Mouse (Mus musculus) embryonic facial prominence, embryonic 11.5 days (tissue): ENCODE measurements around the gene Gdi1. TPM values are rescaled to one million over a fixed set of nuclear protein-coding genes. Genes with fewer than 3 reads are reported as not detected.

Experiments used
- ATAC-seq: fragments of 200-750 bp; cut with Nextera tagmentation; replicated peaks from 2 replicates; pipeline ENCODE4 v1.8.0; 2017; ENCODE audit warnings: low read depth; ENCODE audit not compliant: insufficient number of reproducible peaks, low FRiP score, low TSS enrichment
- DNase-seq: peaks from one replicate; pipeline ENCODE4 v3.0.0-alpha.2; 2015; ENCODE audit warnings: low spot score
- H3K27ac ChIP-seq: fragments of 300-500 bp; sonication (generic); replicated peaks from 2 replicates; pipeline ENCODE4 v1.5.1; 2014; ENCODE audit warnings: mild to moderate bottlenecking, low read depth, low read length, control low read depth
- H3K27me3 ChIP-seq: fragments of 300-500 bp; sonication (generic); 2 replicates; pipeline ENCODE4 v1.6.1; 2014; ENCODE audit warnings: mild to moderate bottlenecking, low read length, moderate library complexity, mixed read lengths; ENCODE audit not compliant: control insufficient read depth, insufficient read depth
- H3K36me3 ChIP-seq: fragments of 300-500 bp; sonication (generic); replicated peaks from 2 replicates; pipeline ENCODE4 v1.6.1; 2014; ENCODE audit warnings: low read depth, mild to moderate bottlenecking, low read length, moderate library complexity, mixed read lengths; ENCODE audit not compliant: control insufficient read depth, insufficient read depth
- H3K4me1 ChIP-seq: fragments of 300-500 bp; sonication (generic); 2 replicates; pipeline ENCODE4 v1.6.1; 2014; ENCODE audit warnings: low read length, mixed read lengths; ENCODE audit not compliant: control insufficient read depth, insufficient read depth
- H3K4me2 ChIP-seq: fragments of 300-500 bp; sonication (generic); 2 replicates; pipeline ENCODE4 v1.6.1; 2014; ENCODE audit warnings: low read depth, mild to moderate bottlenecking, control low read depth, low read length, moderate library complexity
- H3K4me3 ChIP-seq: fragments of 300-500 bp; sonication (generic); 2 replicates; pipeline ENCODE4 v1.5.1; 2014; ENCODE audit warnings: low read depth, low read length, control low read depth
- H3K9ac ChIP-seq: fragments of 300-500 bp; sonication (generic); replicated peaks from 2 replicates; pipeline ENCODE4 v1.6.1; 2014; ENCODE audit warnings: mild to moderate bottlenecking, control low read depth, low read length
- H3K9me3 ChIP-seq: fragments of 300-500 bp; sonication (generic); replicated peaks from 2 replicates; pipeline ENCODE4 v1.6.1; 2016; ENCODE audit warnings: mild to moderate bottlenecking, low read length, inconsistent platforms, mixed read lengths; ENCODE audit not compliant: control insufficient read depth
- WGBS: fragments of 180-500 bp; shearing (Covaris S2); extraction: QIAGEN DNeasy Blood & Tissue Kit; methylation state at CpG from one replicate; pipeline ENCODE4 v1.1.7; 2014; 5-methylcytosine and 5-hydroxymethylcytosine counted together
- polyA plus RNA-seq: library from polyadenylated mRNA; unstranded; fragments of >200 nt; fragmentation: Nextera tagmentation; extraction: Ambion mirVana; gene quantifications from 2 replicates; pipeline ENCODE4 v1.2.1, GENCODE M21; 2014

Gdi1 gene
- polyA plus RNA-seq: 231 and 262 TPM in 2 replicates

GRCm38 (mm10) chrX:74304867-74305700 lies at the start of gene Gdi1:
TSS of gene Gdi1 (plus strand) at chrX:74304998.
- H3K4me1 ChIP-seq: no peaks in the 10 kb centered on the region
- DNase-seq (peak; percentile 73), ATAC-seq (peak; percentile 76)
- peaks cover 2% of the 10 kb centered on the region; the same call in 1 of the 2 replicates for H3K36me3 ChIP-seq
- H3K9me3 ChIP-seq: no peaks in the 10 kb centered on the region
- peak within 1 kb of the TSS; percentile 57 for H3K4me2 ChIP-seq
- 16% methylated on average over 41 of the region's 41 CpGs for WGBS
- H3K27me3 ChIP-seq: no peaks in the 10 kb centered on the region
- peak within 1 kb of the TSS; percentile 74 for H3K9ac ChIP-seq
- H3K27ac ChIP-seq: peak within 1 kb of the TSS; percentile 49
- peak within 1 kb of the TSS; percentile 58 for H3K4me3 ChIP-seq

- Histone ChIP-seq H3K4me3 (no peak overlapping the region), H3K27ac (no peak overlapping the region), H3K9ac (no peak overlapping the region), H3K27me3 (no peaks in the 10 kb centered on the region), H3K9me3 (no peaks in the 10 kb centered on the region), H3K4me2 (no peak overlapping the region), H3K36me3 (no peaks in the 10 kb centered on the region), H3K4me1 (no peaks in the 10 kb centered on the region)
- DNase-seq: no peak
- whole genome bisulfite sequencing: 88% methylated on average over 3 of the region's 3 CpGs
- ATAC-seq: no peak
These were observed 47.1 kb upstream of the Gdi1 start for GRCm38 (mm10) chrX:74257746-74258145.

- peak overlapping the region; percentile 60 for H3K9ac ChIP-seq
- no peak for DNase-seq
- H3K27ac ChIP-seq: peak overlapping the region; percentile 75
- peak overlapping the region; percentile 42 for H3K4me2 ChIP-seq
- no peaks in the 10 kb centered on the region for H3K4me1 ChIP-seq
- 27% methylated on average over 3 of the region's 3 CpGs for WGBS
- peak overlapping the region; percentile 54 for H3K4me3 ChIP-seq
- ATAC-seq: peak; percentile 30; the same call in 1 of the 2 replicates
- no peaks in the 10 kb centered on the region for H3K36me3 ChIP-seq
- no peaks in the 10 kb centered on the region for H3K9me3 ChIP-seq
- no peaks in the 10 kb centered on the region for H3K27me3 ChIP-seq
These were observed 35.1 kb upstream of the Gdi1 start for GRCm38 (mm10) chrX:74269736-74270061.

DNA sequence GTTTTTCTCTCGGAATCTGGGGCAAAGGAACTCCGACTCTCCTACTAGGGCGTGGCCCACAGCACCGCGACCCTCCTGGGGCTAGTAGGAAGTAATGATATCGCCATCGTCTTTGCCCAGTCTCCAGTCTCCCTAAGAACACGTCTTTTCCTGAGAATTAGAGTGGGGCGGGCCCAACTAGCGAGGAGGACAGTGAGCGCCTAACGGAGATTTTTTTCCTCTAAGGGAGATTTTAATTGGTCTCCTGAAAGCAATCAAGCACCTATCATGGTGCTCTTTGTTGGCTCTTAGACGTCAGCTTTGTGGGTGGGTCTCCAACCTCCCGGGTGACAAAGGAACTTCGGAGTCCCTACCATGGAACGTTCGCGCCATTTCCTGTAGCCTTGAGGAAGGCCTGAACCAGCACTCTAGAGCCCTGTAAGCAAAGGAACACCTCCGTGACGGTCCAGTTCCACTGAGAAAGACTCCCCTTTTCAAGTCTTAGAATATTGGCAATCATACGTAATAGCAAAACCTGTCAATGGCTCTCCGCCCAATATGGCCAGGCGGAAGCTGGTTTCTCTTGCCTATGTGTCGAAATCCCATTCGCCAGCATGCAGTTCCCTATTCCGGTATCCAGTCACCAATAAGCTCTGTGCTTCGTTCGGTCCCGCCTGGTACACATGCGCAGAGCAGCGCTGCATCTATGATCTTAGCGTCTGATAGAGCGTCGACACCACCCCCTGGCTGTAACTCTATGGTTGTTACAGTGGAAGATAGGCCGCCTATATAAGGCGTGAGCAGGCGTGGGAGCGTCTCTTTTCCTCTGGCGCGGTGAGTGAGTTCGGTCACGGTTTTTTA lies 34.5 kb upstream of the Gdi1 start, which contains the start of gene Rpl10:
TSS of gene Rpl10 (plus strand) at position 751 of the 840 bp plus-strand sequence.
- H3K27ac ChIP-seq: peak within 1 kb of the TSS; percentile 75
- 10% methylated on average over 42 of the region's 42 CpGs for WGBS
- no peaks in the 10 kb centered on the region for H3K9me3 ChIP-seq
- peak within 1 kb of the TSS; percentile 54 for H3K4me3 ChIP-seq
- DNase-seq (peak; percentile 93), ATAC-seq (peak; percentile 95)
- peak within 1 kb of the TSS; percentile 42 for H3K4me2 ChIP-seq
- no peaks in the 10 kb centered on the region for H3K4me1 ChIP-seq
- no peaks in the 10 kb centered on the region for H3K27me3 ChIP-seq
- peak within 1 kb of the TSS; percentile 79 for H3K9ac ChIP-seq
- no peaks in the 10 kb centered on the region for H3K36me3 ChIP-seq

GRCm38 (mm10) chrX:74270902-74271551 lies 33.8 kb upstream of the Gdi1 start:
- peak overlapping the region; percentile 54 for H3K4me3 ChIP-seq
- peak overlapping the region; percentile 79 for H3K9ac ChIP-seq
- 13% methylated on average over 27 of the region's 27 CpGs for WGBS
- DNase-seq (peak; percentile 41), ATAC-seq (no peak)
- H3K4me1 ChIP-seq: no peaks in the 10 kb centered on the region
- no peaks in the 10 kb centered on the region for H3K27me3 ChIP-seq
- H3K4me2 ChIP-seq: peak overlapping the region; percentile 42
- no peaks in the 10 kb centered on the region for H3K36me3 ChIP-seq
- H3K9me3 ChIP-seq: no peaks in the 10 kb centered on the region
- H3K27ac ChIP-seq: peak overlapping the region; percentile 41; the same call in 1 of the 2 replicates

DNA sequence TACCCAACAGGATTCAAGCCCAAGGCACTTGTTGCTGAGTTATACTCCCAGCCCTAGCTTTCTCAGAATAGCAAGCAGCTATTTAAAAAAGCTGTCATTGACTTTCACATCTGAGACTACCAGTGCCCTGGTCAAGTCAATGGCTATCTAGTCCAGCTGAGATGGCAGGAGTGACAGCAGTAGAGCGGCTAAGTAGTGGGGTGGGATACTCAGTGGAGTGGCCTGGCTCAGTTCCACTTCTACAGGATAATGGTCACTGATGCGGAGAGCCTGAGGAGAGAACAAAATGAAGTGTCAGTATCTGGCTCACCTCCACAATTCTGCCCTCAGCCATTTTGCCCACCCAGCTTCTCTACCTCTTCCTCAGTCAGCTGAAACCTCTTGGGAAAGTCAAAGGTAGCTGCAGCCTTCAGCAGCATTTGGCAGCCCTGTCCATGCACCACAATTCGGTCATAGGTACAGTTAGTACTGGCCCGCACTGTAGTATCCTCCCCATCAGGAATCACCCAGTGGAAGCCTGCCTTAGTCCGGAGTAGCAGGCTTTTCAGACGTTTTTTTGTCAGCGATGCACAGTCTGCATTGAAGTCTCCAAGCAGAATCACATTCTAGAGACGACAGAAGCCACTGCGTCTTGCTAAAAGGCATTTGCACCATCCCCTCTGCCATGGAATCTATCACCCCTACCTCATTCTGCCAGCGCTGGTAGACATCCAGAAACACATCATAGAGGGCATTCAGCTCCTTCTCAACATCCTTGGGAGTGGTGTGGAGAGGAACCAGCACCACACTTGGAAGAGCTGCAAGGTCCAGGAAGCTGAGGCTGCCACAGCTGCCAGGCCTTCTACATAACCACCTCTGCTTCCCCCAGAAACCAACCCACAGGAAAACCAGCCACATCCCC lies 31.1 kb upstream of the Gdi1 start:
- no peak for ATAC-seq
- no peak overlapping the region for H3K27ac ChIP-seq
- no peaks in the 10 kb centered on the region for H3K27me3 ChIP-seq
- no peaks in the 10 kb centered on the region for H3K9me3 ChIP-seq
- no peak overlapping the region for H3K4me2 ChIP-seq
- H3K4me1 ChIP-seq: no peaks in the 10 kb centered on the region
- no peak for DNase-seq
- no peaks in the 10 kb centered on the region for H3K36me3 ChIP-seq
- 32% methylated on average over 10 of the region's 10 CpGs for WGBS
- no peak overlapping the region for H3K4me3 ChIP-seq
- no peak overlapping the region for H3K9ac ChIP-seq

- no peak overlapping the region for H3K27ac ChIP-seq
- WGBS: 66% methylated on average over 6 of the region's 8 CpGs
- no peak for ATAC-seq
These were observed 26.9 kb upstream of the Gdi1 start for GRCm38 (mm10) chrX:74277916-74278315.

More at GRCm38 (mm10) chrX:74277916-74278315, 26.9 kb upstream of the Gdi1 start:
- Histone ChIP-seq H3K27me3 (no peaks in the 10 kb centered on the region), H3K36me3 (no peaks in the 10 kb centered on the region), H3K9me3 (no peaks in the 10 kb centered on the region), H3K4me1 (no peaks in the 10 kb centered on the region), H3K4me2 (no peak overlapping the region), H3K4me3 (no peak overlapping the region), H3K9ac (no peak overlapping the region)
- no peak for DNase-seq
